Mouse (Mus musculus) ovary, adult 18-20 months (tissue): ENCODE results near the gene Soat2.
A peak's percentile ranks its signal among the peaks of the same experiment; 100 is the strongest.

Experiments used
- DNase-seq: peaks from one replicate; pipeline ENCODE4 v3.0.0; 2022; ENCODE audit warnings: low spot score, mixed read lengths

The Soat2 gene

GRCm38 (mm10) chr15:102188883-102189282 lies 38.6 kb downstream of the Soat2 start:
- no peak for DNase-seq

GRCm38 (mm10) chr15:102191699-102192098 lies 41.4 kb downstream of the Soat2 start:
- DNase-seq = no peak

GRCm38 (mm10) chr15:102192271-102192812 lies 42.0 kb downstream of the Soat2 start:
- no peak for DNase-seq

GRCm38 (mm10) chr15:102192820-102193386 lies 42.6 kb downstream of the Soat2 start:
- DNase-seq = peak; percentile 53

GRCm38 (mm10) chr15:102193652-102194051 lies 43.3 kb downstream of the Soat2 start:
- no peak for DNase-seq

- DNase-seq = no peak
Observed at GRCm38 (mm10) chr15:102194439-102194838, 44.1 kb downstream of the Soat2 start.

GRCm38 (mm10) chr15:102195373-102195772 lies 45.0 kb downstream of the Soat2 start:
- no peak for DNase-seq

GRCm38 (mm10) chr15:102198841-102199240 lies 48.5 kb downstream of the Soat2 start:
- no peak for DNase-seq

- DNase-seq = peak; percentile 98
Observed at GRCm38 (mm10) chr15:102202971-102203834, 52.9 kb downstream of the Soat2 start, which contains the start of gene Zfp740. Gene Zfp740, plus strand, starts transcription at chr15:102203249.

- DNase-seq = peak; percentile 68
Observed at GRCm38 (mm10) chr15:102203835-102204381, 53.6 kb downstream of the Soat2 start.

GRCm38 (mm10) chr15:102204674-102205505 lies 54.6 kb downstream of the Soat2 start, which contains the start of gene Csad:
Gene Csad, minus strand, starts transcription at chr15:102204724.
- no peak for DNase-seq

- DNase-seq = no peak
Observed at GRCm38 (mm10) chr15:102205779-102206178, 55.5 kb downstream of the Soat2 start.

GRCm38 (mm10) chr15:102207351-102207750 lies 57.0 kb downstream of the Soat2 start:
- no peak for DNase-seq

- no peak for DNase-seq
Observed at GRCm38 (mm10) chr15:102208092-102208561, 57.8 kb downstream of the Soat2 start.

GRCm38 (mm10) chr15:102209114-102209513 lies 58.8 kb downstream of the Soat2 start:
- DNase-seq = no peak

- no peak for DNase-seq
Observed at GRCm38 (mm10) chr15:102210816-102211215, 60.5 kb downstream of the Soat2 start.

- no peak for DNase-seq
Observed at GRCm38 (mm10) chr15:102211895-102212294, 61.6 kb downstream of the Soat2 start.
